Mouse (Mus musculus) macrophage (primary cell): ENCODE results near the gene 1110008P14Rik. TPM values are rescaled to one million over a fixed set of nuclear protein-coding genes. Genes with fewer than 3 reads are reported as not detected.
A peak's percentile ranks its signal among the peaks of the same experiment; 100 is the strongest.

Experiments
- H3K27ac ChIP-seq: fragments of 350-480 bp; formaldehyde crosslinking; 2 replicates; pipeline ENCODE4 v1.9.0; 2021
- H3K36me3 ChIP-seq: fragments of 350-480 bp; formaldehyde crosslinking; 2 replicates; pipeline ENCODE4 v1.9.0; 2021; ENCODE audit errors: inconsistent target
- H3K4me3 ChIP-seq: fragments of 350-480 bp; formaldehyde crosslinking; 2 replicates; pipeline ENCODE4 v1.9.0; 2021; ENCODE audit errors: inconsistent target
- H3K79me2 ChIP-seq: fragments of 350-480 bp; formaldehyde crosslinking; 2 replicates; pipeline ENCODE4 v1.9.0; 2021; ENCODE audit errors: inconsistent target
- WGBS: methylation state at CpG from one replicate; pipeline ENCODE4 v1.1.7; 2026; ENCODE audit warnings: inconsistent platforms; ENCODE audit not compliant: missing documents; 5-methylcytosine and 5-hydroxymethylcytosine counted together
- polyA plus RNA-seq: library from polyadenylated mRNA; stranded (reverse); fragments of 250-400 nt; gene quantifications from 3 replicates; pipeline ENCODE4 v1.2.4, GENCODE M21; 2018; ENCODE audit warnings: inconsistent platforms

Gene 1110008P14Rik
- polyA plus RNA-seq, 1 experiment from 2014 or later = 22.2 TPM

DNA sequence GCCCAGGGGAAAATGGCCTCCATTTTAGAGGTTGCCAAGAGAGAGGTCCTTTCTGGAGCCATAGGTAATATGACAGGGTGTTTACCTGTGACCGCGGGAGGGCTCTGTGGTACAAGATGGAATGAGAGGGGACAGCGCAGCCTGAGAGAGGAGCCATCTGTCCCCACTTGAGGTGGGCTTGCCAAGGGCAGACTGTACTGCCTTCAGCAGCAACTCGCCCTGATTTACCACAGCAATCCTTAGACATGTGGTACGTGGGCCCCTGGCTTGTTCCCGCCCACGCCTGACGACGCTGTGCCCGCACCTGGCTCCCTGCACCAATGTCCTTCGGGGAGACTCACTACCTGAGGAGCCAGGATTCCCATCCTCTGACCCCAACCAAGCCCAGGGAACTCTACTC lies 33.4 kb downstream of the 1110008P14Rik start:
- H3K79me2 ChIP-seq = no peaks in the 10 kb centered on the region
- no peak overlapping the region for H3K4me3 ChIP-seq
- WGBS = 96% methylated on average over 7 of the region's 11 CpGs
- H3K27ac ChIP-seq = no peak overlapping the region
- no peaks in the 10 kb centered on the region for H3K36me3 ChIP-seq

- no peaks in the 10 kb centered on the region for H3K79me2 ChIP-seq
- H3K4me3 ChIP-seq = no peak overlapping the region
- no peaks in the 10 kb centered on the region for H3K36me3 ChIP-seq
- no peak overlapping the region for H3K27ac ChIP-seq
- 83% methylated on average over 6 of the region's 6 CpGs for WGBS
Observed at GRCm38 (mm10) chr2:32347019-32347418, 34.7 kb downstream of the 1110008P14Rik start.

GRCm38 (mm10) chr2:32344598-32345321 lies 37.0 kb downstream of the 1110008P14Rik start:
- Histone ChIP-seq H3K4me3 (no peak overlapping the region), H3K79me2 (no peaks in the 10 kb centered on the region), H3K36me3 (no peaks in the 10 kb centered on the region), H3K27ac (no peak overlapping the region)
- 78% methylated on average over 14 of the region's 14 CpGs for WGBS

DNA sequence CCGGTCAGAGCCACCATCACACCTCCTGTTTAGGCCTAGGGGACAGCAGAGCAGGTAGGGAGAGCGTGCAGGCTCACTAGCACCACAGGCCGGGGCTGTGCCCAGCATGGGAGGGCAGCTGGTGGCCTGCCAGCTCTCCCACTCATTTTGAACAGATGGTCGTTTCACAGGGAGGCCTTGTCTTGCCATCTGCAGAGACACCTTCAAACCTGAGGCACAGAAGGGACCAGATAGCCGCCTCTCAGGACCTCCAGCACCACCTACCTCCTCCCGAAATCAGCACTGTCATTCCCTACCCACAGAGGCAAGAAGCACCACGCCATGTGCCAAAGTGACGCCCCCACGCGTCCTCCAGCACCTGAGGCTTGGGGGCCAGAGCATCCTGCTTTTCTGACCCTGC lies 37.7 kb downstream of the 1110008P14Rik start:
- WGBS = 77% methylated on average over 10 of the region's 10 CpGs

DNA sequence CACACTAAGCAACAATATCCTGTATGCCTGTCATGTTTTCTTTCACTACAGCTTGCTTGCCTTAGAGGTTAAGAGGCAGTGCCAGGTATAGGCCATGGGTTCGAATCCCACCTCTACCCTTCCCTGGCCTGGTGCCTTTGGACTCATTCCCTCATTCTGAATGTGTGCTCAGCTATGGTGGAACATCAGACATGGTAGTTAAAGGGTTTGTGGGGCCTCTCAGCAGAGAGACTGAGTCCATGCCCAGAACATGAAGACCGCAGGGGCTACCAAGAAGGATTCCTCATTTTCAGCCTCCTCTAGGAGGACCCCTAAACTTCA lies 38.4 kb downstream of the 1110008P14Rik start:
- Histone ChIP-seq H3K4me3 (no peak overlapping the region), H3K36me3 (no peaks in the 10 kb centered on the region), H3K27ac (0 out of 2 replicates have a peak overlapping the region, but pooled peaks have one; percentile 43), H3K79me2 (no peaks in the 10 kb centered on the region)
- WGBS = 100% methylated on average over 2 of the region's 2 CpGs

More for the DNA sequence above, 37.7 kb downstream of the 1110008P14Rik start:
- Histone ChIP-seq H3K36me3 (no peaks in the 10 kb centered on the region), H3K4me3 (no peak overlapping the region), H3K79me2 (no peaks in the 10 kb centered on the region), H3K27ac (no peak overlapping the region)

DNA sequence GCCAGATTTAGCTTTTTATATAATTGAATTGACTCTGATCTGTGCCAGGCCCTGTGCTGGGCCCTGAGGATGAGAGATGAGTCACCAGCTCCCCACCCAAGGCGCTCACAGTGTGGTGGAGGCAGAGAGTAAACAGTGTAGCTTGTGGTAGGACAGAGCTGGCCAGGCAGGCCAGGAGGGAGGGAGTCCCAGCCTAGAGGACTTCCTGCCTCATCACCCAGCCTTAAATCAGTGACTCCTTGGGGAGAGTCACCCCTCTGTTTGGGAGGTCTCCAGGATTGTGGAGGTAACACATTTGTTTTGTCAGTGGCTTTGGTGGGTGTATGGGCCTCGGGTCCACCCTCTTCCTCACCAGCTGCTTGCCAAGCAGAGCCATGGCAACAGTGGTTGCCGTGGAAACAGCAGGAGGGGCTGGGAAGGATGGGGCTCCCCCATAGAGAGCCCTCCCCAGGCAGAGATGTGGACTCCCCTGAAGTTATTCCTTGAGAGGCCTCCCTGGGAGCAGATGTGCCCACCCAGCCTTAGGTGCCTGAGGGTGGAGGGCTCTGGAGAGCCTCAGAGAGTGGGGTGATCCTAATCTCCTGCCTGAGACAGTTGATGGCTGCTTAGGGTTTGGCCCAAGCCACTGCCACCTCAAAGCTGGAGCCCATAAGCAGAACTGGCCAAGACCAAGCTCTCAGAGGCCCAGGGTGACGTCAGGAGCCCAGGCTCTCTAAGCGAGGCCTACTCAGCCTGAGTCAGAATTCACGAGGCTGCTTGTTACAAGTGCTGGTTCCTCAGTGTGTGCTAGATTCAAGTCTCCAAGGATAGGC lies 39.0 kb downstream of the 1110008P14Rik start:
- peak overlapping the region; percentile 43 for H3K27ac ChIP-seq
- no peaks in the 10 kb centered on the region for H3K36me3 ChIP-seq
- no peaks in the 10 kb centered on the region for H3K79me2 ChIP-seq
- 79% methylated on average over 6 of the region's 6 CpGs for WGBS
- no peak overlapping the region for H3K4me3 ChIP-seq

DNA sequence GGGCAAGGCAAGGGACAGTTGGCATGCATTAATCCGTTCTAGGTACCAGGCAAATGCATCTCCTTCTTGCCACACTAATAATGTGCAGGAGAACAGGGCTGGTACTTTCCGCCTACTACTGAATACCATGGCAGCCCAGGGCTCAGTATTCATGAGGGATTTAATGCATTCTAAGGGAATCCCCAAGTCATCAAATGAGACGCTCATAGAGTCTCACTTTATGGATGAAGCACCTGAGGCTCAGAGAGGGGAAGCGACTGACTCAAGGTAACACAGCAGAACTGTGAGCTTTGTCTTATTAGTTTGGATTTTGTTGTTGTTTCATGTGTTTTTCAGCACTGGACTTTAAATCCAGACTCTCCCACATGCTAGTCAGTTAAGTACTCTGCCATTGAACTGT lies 39.7 kb downstream of the 1110008P14Rik start:
- H3K27ac ChIP-seq = no peak overlapping the region
- no peak overlapping the region for H3K4me3 ChIP-seq
- 96% methylated on average over 4 of the region's 4 CpGs for WGBS
- no peaks in the 10 kb centered on the region for H3K36me3 ChIP-seq
- H3K79me2 ChIP-seq = no peaks in the 10 kb centered on the region

DNA sequence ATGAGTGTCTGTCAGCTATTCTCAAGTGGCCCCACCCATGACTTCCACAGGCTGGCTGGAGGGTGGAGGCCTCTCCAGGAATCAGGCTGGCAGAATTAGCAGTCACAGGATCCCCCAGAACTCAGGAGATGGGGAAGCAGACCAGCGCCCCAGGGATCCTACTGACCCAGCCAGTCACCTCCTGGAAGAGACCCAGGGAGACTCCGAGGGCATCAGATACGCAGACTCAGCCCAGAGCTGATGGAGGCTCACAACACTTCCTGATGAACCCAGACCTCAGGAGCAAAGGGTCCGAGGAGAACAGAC lies 40.2 kb downstream of the 1110008P14Rik start:
- WGBS = 88% methylated on average over 4 of the region's 4 CpGs
- H3K4me3 ChIP-seq = no peak overlapping the region
- H3K27ac ChIP-seq = no peak overlapping the region
- no peaks in the 10 kb centered on the region for H3K79me2 ChIP-seq
- H3K36me3 ChIP-seq = no peaks in the 10 kb centered on the region

DNA sequence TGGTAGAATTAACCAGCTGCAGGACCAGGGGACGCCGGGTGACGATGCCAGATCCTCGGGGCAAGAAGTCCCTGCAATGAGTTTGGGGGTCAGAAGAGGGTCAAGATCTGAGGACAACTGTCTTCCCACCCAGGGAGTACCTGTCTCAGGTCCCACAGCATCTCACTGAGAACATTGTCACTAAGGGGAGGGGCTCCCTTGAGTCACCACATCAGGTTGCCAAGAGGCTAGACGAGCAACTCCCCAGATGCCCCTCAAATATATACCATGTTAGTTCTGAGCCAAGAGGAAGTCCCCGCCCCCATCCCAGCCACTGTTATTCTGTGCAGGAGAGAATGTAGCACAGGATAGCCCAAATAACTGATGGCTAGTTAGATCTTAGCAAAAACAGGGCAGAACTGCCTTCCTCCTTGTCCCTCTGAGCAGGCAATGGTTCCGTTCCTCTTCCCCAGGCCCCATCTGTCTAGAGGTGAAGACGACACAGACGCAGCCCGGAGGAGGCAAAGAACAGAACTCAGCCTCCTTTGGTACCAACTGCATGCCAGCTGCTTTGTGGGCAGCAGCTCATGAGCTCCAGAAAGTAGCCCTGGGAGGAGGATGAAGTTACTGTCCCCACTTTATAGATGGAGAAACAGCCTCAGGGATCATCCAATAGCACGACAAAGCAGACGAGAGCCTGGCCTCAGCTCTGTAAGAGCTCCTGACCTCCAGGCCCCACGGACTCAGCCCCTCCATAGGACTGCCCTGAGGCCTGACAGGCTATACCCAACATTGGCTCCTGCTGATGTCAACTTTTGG lies 40.7 kb downstream of the 1110008P14Rik start:
- WGBS = 82% methylated on average over 13 of the region's 13 CpGs
- no peak overlapping the region for H3K4me3 ChIP-seq
- H3K27ac ChIP-seq = no peak overlapping the region
- no peaks in the 10 kb centered on the region for H3K36me3 ChIP-seq
- H3K79me2 ChIP-seq = no peaks in the 10 kb centered on the region

- H3K4me3 ChIP-seq = no peak overlapping the region
- WGBS = 53% methylated on average over 23 of the region's 26 CpGs
- no peaks in the 10 kb centered on the region for H3K79me2 ChIP-seq
- H3K27ac ChIP-seq = no peak overlapping the region
- no peaks in the 10 kb centered on the region for H3K36me3 ChIP-seq
Observed at GRCm38 (mm10) chr2:32339912-32340642, 41.7 kb downstream of the 1110008P14Rik start.

DNA sequence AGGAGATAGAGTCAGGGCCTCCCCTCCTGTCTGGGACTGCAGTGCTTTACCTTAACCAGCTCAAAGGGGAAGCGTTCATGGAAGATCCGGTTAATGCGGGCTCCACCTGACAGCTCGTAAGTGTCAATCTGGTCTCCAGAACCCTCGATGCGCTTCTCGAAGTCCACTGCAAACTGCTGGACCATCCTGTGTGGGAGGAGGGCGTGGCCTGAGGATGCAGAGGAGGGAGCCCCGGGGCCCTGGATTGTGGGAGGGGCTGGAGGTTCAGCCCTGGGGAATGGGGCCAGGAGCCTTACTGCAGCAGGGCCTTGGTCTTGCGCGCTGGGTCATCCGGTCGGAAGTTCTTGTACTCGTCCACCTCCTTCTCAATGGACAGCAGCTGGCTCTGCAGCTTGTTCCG lies 45.9 kb downstream of the 1110008P14Rik start:
- WGBS = 50% methylated on average over 15 of the region's 15 CpGs

DNA sequence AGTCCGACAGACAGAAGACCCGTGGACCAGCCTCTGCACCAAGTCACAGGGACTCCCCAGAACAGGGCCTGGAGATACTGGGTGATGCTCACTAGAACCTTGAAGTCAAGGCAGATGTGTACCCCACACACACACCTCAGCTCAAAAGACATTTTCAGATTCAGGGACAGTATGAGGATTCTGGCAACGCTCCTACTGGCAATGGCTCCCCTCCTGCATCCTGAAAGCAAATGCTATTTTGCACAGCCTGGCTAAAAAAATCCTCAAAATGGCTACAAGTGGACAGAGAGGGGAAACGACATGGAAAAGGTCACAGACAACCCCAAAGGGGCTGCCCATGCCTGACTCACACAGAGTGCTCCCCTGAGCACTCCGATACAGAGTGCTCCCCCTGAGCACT lies 49.6 kb downstream of the 1110008P14Rik start:
- Histone ChIP-seq H3K27ac (no peak overlapping the region), H3K36me3 (no peaks in the 10 kb centered on the region), H3K4me3 (no peak overlapping the region), H3K79me2 (no peaks in the 10 kb centered on the region)
- WGBS = 73% methylated on average over 4 of the region's 5 CpGs

More for the DNA sequence above, 45.9 kb downstream of the 1110008P14Rik start:
- Histone ChIP-seq H3K36me3 (no peaks in the 10 kb centered on the region), H3K27ac (no peak overlapping the region), H3K4me3 (no peak overlapping the region), H3K79me2 (no peaks in the 10 kb centered on the region)

GRCm38 (mm10) chr2:32329531-32329930 lies 52.2 kb downstream of the 1110008P14Rik start:
- Histone ChIP-seq H3K79me2 (no peaks in the 10 kb centered on the region), H3K27ac (no peak overlapping the region), H3K4me3 (no peak overlapping the region), H3K36me3 (no peaks in the 10 kb centered on the region)
- 86% methylated on average over 6 of the region's 6 CpGs for WGBS

GRCm38 (mm10) chr2:32328911-32329460 lies 52.8 kb downstream of the 1110008P14Rik start:
- no peak overlapping the region for H3K4me3 ChIP-seq
- no peak overlapping the region for H3K27ac ChIP-seq
- 70% methylated on average over 13 of the region's 13 CpGs for WGBS
- no peaks in the 10 kb centered on the region for H3K36me3 ChIP-seq
- H3K79me2 ChIP-seq = no peaks in the 10 kb centered on the region
